Mouse (Mus musculus) spleen, postnatal 14 days (tissue): ENCODE data around the gene Gm20532.

Experiments used
- DNase-seq, 2 experiments: peaks; one replicate each; pipeline ENCODE4 v3.0.0; 2021 to 2022; ENCODE audit warnings: low spot score in 2 of 2

Gm20532 gene

DNA sequence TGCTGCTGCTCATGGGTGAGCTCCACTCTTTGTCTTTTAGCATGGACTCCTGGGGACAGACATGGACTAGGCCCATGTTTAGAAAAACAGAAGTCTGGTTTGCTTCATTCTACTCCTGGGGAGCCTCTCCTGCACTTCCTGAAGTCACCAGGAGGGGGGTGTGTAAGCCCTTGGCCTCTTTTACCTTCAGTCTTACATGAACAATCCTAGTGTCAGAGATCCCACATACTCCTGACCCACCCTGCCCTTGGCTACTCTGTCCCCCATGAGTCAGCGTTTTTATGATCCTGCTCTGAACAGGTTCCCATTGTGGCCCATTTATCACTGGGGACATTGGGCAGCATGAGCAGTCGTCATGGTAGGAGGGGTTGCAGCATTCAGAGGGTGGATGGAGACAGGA, 57.5 kb downstream of the Gm20532 start:
- DNase-seq = peak in 1 of 2 experiments; percentile 41

DNA sequence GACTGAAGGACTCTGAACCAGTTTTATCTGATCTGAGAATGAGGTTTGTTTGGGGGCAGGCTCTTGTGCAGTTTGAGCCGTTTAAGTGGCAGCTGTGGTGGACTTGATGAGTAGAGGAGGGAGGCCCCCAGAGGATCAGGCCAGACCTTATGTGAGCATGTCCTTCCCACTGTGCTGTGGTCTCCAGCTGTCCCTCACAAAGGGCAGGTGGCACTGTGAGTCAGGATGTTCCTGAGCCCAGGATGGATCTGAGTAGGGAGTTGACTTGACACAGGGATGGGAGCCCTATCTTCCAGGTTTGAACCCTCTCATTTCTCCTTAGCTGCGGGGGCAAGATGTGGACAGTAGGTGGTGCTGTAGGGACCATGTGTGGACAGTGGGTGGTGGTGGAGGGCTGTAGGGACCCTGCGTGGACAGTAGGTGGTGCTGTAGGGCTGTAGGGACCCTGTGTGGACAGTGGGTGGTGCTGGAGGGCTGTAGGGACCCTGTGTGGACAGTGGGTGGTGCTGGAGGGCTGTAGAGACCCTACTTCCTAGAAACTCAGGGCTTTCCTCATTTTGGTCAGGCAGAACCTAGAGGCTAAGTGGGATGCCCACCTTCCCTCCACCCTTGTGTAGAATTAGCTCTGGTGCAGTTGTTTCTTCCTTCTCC, 60.3 kb downstream of the Gm20532 start:
- peak; percentile 41 to 56 for DNase-seq

DNA sequence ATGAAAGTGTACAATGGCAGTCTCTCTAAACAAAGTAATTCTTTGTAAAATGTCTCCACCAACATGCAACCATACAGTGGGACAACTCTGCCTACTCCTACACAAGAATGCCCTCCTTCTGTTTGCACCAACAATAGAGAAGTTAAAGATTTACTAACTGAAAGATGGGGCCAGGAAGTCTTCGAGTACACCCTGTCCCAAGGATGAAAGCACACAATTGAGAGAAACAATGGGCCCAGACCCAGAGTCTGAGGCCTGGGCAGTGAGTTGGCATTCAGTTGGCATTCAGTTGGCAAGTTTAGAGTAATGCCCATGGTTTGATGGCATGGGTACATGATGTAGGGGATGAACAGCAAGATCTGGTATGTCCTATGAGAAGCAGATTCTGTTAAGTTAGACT, 68.2 kb downstream of the Gm20532 start:
- DNase-seq = no peak

DNA sequence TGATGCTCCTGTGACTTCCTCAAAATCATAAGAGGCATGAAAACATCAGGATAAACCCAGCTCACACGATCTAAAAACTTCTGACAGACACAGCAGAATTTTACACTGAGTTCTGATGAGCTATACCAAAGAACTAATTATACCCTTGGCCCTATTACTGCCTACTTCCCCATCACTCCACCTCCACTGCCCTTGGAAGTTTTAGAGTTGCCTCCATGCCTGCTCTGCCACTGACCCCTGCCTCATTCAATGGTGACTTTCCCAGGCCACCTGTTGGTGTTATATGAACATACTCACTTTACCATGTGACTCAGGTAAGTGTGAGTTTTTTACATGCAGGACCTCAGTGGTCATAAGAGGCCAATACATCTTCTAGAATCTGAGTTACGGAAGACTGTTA, 71.0 kb downstream of the Gm20532 start:
- DNase-seq = no peak

DNA sequence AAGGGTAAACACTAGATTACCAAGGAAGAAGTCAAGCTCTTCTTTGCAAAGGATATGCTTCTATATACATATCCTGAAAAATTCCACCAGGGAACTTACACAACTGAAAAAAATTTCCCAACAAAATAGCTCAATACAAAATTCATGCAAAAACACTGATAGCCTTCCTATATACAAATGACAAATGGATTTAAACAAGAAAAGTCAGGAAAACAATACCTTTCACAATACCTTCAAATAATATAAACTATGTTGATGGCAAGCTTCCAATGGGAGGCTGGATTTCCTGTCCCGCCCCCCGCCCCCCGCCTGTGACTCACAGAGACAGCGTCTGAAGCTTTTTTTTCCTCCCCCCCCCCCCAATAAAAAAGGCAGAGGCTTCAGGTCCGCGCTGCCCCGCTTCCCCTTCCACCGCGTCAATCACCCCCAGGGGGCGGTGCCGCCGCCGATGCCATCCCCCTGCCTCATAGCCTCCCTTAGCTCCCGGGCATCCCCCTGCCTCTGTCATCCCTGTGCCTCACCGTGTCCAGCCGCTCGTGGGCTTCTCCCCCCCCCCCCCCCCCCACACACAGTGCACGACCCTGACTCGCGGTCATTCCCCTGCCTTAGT, 74.8 kb downstream of the Gm20532 start:
- DNase-seq = no peak

DNA sequence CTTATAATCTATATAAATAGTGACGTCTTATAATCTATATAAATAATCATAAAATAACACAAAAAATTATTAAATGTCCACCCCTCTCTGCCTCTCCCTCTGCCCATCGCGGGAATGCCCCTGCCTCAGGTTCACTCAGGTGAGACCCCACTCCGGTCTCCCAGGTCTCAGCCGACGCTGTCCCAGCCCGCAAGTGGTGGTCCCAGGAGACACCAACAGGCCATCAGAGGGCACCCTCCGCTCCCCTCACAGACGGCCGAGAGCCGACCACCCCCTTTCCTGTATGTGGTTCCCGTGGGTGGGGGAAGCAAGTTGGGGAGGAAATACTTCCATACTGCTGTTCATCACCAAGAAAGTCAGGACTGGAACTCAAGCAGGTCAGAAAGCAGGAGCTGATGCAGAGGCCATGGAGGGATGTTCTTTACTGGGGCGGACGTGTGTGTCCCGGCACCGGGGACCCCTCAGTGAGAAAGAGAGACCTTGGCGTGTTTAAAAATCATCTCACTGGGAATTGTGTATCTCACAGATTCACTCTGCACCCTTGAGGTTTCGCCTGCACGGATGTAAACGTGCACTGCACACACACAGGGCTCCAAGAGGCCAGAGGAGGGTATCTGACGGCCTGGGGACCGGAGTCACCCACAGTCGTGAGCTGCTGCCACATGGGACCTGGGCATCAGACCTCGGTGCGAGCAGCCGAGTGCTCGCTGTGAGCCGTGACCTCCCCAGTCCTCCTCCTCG, 75.5 kb downstream of the Gm20532 start:
- no peak for DNase-seq

DNA sequence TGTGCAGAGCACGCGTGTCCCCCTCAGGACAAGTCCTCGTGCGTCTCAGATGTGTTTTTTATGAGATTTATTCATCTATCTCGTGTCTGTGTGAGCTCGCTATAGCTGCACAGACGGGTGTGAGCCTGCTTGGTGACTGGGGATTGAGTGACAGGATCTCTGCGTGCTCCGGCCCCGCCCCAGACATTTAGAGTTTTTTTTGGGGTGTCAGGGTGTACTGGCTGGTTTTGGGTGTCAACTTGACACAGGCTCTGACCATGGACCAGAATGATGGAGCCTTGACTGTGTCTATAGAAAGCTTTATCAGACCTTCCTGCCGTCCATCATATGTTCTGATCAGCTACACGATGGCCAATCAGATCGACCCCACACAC, 76.1 kb downstream of the Gm20532 start:
- no peak for DNase-seq

DNA sequence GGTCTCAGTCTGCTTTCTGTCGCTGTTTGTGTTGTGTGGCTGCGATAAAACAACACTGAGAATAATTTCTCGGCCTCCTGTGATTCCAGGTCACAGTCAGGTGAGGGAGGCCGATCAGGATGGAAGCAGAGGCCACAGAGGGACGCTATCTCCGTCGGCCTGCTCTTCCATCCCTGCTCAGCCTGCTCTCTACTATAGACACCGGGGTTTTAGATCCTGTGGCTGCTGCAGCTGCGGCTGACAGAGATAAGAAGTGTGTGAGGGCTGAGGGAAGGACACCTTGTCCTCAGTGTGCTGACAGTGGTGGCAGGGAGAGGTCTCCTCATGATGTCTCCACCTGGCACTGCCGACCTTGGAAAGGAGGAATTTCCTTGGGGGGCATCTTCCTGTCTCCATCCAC, 76.7 kb downstream of the Gm20532 start:
- DNase-seq = no peak

DNA sequence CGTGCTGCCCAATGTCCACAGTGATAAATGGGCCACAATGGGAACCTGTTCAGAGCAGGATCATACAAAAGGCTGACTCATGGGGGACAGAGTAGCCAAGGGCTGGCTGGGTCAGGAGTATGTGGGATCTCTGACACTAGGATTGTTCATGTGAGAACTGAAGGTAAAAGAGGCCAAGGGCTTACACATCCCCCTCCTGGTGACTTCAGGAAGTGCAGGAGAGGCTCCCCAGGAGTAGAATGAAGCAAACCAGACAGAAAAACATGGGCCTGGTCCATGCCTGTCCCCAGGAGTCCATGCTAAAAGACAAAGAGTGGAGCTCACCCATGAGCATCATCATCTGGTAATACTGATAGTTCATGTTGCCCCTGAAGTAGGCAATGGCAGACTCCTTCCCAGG, 77.1 kb downstream of the Gm20532 start:
- peak in 1 of 2 experiments; percentile 44 for DNase-seq

DNA sequence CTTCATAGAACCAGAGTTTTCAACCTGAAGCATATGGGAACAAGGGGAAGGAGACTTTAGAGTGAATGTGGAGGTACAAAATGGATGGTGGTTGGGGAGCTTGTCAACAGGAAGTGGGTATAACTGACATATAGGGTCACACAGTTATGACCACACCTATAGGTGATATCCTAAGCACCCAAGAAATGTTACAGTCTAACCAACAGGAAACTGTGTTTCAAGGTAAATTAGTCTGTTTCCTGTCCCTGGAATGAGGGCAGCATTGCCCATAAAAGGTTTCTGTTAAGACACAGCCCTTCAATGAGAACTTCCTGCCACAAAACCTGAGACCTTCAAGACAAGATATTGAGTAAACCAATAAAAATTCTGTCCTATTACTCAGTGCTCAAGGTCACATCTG, 82.3 kb downstream of the Gm20532 start:
- no peak for DNase-seq

DNA sequence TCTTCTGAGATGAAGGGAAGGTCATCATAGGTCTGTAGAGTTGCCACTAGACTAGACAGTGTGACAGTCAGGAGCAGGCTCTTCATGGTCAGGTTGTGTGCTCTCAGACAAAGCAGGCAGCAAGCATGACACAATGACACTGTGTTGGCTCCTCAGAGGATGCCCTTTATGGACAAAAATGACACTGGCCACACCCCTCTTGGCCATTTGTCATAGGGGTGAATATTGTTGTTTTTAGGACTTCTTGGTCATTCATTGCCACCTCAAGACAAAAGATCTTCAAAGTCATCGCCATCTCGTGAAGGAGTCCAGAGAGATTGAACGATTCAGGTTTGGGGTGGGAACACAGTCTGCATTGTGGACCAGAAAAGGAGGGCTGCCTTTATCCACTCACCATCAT, 84.7 kb downstream of the Gm20532 start, which contains the start of gene Lcn4:
Gene Lcn4, minus strand, starts transcription at position 101 of the 400 bp plus-strand sequence.
- DNase-seq = no peak
